Mouse (Mus musculus) embryo, embryonic 11.5 days (tissue): ENCODE data around the gene Atxn2.
A peak's percentile ranks its signal among the peaks of the same experiment; 100 is the strongest.
"Not testable (repeated sequence)": the region's sequence is repeated elsewhere in the genome, so short reads cannot be mapped to it uniquely, and the experiment has no call there.

Source experiments
- DNase-seq: peaks from one replicate; pipeline ENCODE4 v3.0.0-alpha.2; 2012; ENCODE audit warnings: low read depth, low spot score

Atxn2 gene

GRCm38 (mm10) chr5:121711174-121711927, at the start of gene Atxn2:
TSS of gene Atxn2 (plus strand) at chr5:121711337.
- DNase-seq, result peak; percentile 77

GRCm38 (mm10) chr5:121661494-121661893, 49.6 kb upstream of the Atxn2 start:
- no peak for DNase-seq

DNA sequence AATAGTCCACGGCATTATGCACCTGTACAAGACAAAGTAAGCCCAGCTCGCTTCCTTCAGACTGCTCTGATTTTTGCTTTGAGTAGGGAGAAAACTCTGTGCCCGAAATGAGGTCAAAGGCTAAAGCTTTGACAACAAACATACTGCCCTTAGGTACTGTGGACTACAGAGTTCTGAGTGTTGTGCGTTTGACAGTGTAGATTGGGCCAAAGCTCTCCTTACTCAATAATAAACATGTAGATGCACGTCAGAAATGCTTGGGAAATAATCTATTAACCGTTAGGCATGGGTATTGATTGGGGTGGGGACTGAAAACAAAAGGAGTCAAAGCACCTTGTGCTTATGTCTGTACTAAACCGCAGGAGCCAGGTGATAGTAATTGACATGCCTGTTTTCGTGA, 47.7 kb upstream of the Atxn2 start:
- no peak for DNase-seq

DNA sequence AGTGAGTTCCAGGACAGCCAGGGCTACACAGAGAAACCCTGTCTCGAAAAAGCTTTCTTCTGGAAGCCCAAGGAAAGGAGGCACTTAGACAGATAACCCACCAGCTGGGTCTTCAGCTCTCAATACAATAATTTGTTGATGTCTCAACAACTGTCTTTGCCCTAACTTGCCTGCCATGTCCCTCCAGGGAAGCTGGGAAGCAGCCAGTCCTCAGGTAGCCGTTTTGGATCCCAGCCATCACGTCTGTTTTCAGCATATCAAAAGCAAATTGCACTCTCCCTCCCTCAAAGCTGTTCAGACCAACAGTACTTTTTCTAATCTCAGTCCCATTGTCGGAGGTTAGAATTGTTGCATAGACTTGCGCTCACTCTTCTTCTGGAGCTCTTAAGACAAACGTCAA, 47.1 kb upstream of the Atxn2 start:
- no peak for DNase-seq

- no peak for DNase-seq
Measured at GRCm38 (mm10) chr5:121664971-121665370, 46.2 kb upstream of the Atxn2 start.

DNA sequence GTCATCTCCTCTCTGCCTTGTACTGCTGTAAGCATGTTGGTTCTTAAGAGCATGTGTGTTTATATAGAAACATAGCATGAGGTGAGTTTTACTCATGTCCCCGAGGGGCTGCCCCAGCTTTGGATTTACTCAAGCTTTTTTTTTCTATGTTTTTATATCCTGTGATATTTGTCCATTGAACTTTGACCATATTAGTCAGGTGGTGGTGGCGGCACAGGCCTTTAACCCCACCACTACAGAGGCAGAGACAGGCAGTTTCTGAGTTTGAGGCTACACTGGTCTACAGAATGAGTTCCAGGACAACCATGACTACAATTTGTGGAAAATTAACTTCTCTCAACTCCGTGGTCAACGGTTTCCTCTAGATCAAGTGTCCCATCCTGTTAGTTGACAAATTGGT, 44.1 kb upstream of the Atxn2 start:
- no peak for DNase-seq

DNA sequence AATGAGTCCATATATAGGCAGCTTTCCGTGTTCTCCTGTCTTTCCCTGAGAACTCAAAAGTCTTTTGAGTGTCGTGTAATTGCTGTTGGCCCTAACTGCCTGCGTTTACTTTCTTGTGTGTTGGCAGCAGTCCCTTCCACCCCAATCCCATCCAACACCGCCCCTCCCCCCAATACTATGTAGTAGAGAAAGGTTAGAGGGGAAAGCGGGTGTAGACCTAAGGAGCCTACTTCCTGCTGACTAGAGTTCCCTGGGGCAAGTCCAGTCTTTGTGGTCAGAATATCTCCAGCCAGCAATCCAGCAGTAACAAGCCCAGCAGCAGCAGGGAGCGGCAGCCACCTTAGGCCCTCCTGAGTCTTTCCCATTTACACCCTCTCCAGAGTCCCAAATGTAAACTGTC, 42.7 kb upstream of the Atxn2 start:
- DNase-seq, result no peak

GRCm38 (mm10) chr5:121670412-121670811, 40.7 kb upstream of the Atxn2 start:
- DNase-seq, result no peak

DNA sequence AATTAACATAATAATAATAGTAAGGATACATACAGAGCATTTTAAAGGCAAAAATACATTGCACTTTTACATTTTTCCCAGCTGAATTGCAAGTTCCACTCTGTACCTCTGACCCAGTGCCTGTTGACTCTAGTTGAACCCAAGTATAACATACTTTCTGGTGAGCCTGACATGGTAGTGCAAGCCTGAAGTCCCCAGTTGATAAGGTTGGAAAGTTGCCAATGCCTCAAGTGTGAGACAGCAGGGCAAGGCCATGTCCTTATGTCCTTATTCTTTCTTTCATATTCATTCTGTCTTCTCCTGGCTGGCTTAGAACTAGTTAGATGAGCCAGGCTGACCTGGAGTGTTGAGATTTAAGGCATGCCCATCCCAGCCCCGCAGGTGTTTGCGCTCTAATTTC, 28.9 kb upstream of the Atxn2 start:
- no peak for DNase-seq

- DNase-seq, result no peak
Measured at GRCm38 (mm10) chr5:121685495-121685894, 25.6 kb upstream of the Atxn2 start.

- DNase-seq, result no peak
Measured at GRCm38 (mm10) chr5:121686113-121686898, 24.8 kb upstream of the Atxn2 start.

GRCm38 (mm10) chr5:121690482-121691211, 20.5 kb upstream of the Atxn2 start:
- DNase-seq, result no peak

GRCm38 (mm10) chr5:121691436-121691835, 19.7 kb upstream of the Atxn2 start:
- DNase-seq, result not testable (repeated sequence)

DNA sequence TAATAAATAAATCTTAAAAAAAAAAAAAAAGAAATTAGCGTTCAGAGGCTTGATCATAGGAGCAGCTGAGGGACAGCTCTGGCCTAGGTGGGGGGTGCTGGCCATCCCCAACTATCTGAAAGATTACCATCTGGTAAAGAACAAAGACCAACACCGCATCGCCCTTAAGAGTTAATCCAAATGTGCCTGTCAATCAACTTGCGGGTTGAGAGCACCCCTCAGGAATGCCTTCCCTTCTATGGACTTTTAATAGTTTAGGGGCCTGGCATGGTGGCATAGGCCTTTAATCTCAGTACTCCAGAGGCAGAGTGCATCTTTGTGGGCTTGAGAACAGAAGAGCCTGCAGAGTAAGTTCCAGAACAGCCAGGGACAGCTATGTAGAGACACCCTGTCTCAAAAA, 18.2 kb upstream of the Atxn2 start:
- DNase-seq, result no peak

DNA sequence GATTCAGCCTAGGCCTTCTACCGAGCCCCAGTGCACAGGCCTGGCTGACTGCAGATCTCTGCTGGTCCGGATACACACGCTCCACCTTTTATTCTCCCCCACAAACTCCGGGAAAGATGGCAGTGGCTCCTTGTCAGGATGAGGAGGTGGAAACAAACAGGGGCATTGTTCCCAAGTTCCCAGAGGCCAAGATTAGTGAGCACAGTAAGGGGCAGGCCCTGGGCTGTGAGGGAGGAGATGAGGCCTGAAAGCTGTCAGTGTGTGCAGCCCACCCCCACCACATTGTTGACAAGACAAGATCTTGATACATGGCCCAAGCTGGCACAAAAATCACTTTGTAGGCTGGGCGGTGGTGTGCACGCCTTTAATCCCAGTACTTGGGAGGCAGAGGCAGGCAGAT, 14.4 kb upstream of the Atxn2 start:
- DNase-seq, result no peak

- no peak for DNase-seq
Measured at GRCm38 (mm10) chr5:121699891-121700290, 11.2 kb upstream of the Atxn2 start.

- no peak for DNase-seq
Measured at GRCm38 (mm10) chr5:121700496-121700895, 10.6 kb upstream of the Atxn2 start.

GRCm38 (mm10) chr5:121701111-121701769, 9.9 kb upstream of the Atxn2 start:
- DNase-seq, result no peak

DNA sequence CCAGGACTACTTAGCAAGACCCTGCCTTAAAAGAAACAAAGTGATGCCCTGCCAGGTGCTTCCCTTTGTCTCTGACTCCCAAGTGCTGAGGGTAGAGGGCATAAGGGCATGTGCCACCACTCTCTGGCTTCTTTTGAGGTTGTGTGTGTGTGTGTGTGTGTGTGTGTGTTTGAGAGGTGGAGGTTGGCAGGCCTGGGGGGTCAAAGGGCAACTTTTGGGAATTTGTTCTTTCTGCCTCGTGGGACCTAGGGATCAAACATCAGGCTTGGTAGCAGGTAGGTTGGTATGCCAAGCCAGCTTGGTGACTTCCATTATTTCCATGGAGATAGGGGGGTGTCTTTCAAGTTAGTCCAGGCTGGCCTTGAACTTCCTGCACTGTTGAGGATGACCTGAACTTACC, 7.8 kb upstream of the Atxn2 start:
- DNase-seq, result no peak

DNA sequence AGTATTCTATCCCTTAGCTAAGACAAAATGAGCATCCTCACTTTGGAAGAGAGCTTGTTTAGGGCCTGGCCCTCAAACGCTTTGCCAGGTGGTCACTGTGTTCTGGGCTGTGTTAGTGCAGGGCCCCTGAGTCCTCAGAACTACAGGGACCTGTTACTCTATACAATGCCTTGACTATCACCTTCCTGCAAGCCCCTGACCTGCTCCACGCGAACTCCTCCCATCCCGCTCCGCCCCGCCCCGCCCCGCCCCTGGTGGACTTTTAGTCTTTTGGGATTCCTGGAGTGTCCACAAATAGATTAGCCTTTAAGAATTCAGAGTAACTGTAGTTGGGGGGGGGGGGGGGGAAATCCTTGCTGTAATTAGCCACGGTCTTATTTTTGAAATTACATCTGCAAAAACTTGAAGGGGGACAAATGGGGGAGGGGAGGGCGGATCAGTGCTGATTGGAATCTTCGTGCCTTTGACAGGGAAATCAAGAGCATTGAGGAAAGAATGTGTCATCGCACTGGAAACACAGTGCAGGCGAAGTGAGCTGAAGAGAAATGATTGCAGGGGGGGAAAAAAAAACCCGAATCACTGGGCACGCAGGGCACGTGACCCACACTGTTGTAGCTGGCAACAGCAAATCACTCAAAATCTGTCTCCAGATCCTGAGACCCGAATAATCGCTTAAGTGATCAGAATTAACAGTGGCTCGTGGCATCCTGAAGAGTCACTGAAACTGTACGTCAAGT, 6.5 kb upstream of the Atxn2 start:
- DNase-seq, result no peak

DNA sequence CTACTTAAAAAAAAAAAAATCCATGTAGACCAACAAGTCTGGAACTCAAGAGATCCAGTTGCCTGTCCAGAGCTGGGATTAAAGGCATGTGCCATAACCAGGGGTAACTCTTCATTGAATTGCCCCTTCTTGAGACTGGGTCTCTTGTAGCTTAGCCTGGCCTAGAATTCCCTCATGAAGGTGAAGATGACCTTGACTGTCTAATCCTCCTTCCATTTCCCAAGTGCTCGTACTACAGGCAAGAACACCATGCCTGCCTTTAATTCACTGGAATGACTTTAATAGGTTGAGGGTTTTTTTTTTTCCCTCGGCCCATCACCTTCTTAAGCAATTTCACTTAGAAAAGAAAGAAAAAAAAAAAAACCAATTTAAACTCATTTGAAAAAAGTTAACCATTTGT, 735 bp upstream of the Atxn2 start:
- DNase-seq, result no peak
